Mouse (Mus musculus): ENCODE data around the gene Patl1. TPM values are rescaled to one million over a fixed set of nuclear protein-coding genes. Genes with fewer than 3 reads are reported as not detected.
"Not testable (repeated sequence)": the region's sequence is repeated elsewhere in the genome, so short reads cannot be mapped to it uniquely, and the experiment has no call there.

Patl1 gene
- total RNA-seq, 2 experiments from 2014 or later = 19.7 to 20.4 TPM

DNA sequence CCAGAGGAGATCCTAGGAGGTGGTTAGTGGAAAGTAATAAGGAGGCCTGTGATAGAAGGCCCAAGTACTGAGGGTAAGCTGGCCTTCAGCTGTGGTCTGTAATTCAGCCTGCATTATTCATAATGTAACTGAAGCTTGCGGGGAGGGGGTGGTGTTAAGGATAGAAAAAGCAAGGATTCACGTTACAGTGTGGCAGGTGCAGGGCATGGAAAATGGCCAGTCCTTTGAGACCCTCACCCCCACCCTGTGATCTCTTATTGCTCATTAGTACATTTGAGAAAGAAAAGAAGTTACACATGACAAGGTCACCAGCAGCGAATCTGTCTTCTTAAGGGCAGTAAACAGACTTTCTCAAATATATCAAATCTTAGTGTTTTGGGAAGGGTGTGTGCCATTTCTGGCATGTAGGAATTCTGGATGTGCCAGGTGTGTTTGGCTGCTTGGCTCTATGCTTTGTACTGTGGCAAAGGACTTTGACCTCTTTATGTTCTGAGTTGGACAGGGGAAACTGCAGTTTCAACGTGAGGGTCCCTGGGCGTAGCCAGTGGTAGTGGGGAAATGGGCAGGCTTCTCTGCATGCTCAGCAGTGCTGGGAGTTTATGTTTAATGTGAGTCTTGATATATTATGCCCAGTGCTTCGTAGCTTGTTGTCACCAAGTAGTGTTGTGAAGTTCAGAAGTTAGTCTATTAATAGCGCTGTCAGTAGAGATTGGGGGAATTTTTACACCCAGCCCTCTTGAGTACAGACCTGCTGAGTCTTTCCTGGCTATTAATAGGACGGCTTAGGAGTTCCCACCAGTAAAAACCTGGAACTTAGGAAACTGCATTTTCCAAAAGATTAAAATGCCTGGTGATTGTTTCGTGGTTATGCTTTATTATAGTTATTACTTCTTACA, 57.2 kb downstream of the Patl1 start:
- no peak for DNase-seq (ENCODE audit: extremely low spot score in 1 of 2, low spot score in 2 of 2)
- H3K4me3 ChIP-seq = no peak overlapping the region
- intact Hi-C loops (cut with DNase I) = loop anchor here (5.0 to 10.0 kb wide), 2 partner anchors 38 to 195 kb away; partner anchors contain the start of gene Mrpl16
- 0 out of 2 replicates have a peak overlapping the region, but pooled peaks have one; percentile 4 for H3K27ac ChIP-seq
- TF ChIP-seq CTCF (IDR thresholded peaks at IDR 0.05) = no peak

DNA sequence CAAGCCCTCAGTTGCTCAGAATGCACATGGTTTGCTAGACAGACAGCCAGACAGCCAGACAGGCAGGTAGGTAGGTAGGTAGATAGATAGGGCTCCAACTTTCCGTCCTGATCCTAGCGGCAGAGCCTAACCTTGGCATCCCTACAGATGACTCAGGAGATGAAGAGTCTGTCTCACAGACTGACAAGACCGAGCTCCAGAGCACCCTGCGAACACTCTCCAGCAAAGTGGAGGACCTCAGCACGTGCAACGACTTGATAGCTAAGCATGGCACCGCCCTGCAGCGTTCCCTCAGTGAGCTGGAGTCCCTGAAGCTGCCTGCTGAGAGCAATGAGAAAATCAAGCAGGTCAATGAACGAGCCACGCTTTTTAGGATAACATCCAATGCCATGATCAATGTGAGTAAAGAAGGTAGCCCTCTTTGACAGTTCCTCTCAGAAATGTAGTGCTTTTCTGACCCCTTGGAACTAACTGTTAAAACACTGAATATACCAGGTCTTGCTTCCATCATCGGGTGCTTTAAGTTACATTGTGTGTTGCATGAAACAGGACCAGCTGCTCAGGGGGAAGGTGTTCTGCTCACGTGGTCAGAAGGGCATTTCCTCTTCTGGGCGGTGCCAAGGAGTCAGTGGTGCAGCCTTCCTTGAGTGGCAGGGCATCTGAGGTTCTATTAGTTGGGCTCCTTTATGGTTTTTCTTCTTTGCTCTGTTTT, 61.5 kb downstream of the Patl1 start:
- no peak overlapping the region for H3K27ac ChIP-seq
- no peak for DNase-seq (ENCODE audit: extremely low spot score in 1 of 2, low spot score in 2 of 2)
- H3K4me3 ChIP-seq = no peak overlapping the region
- no peak for TF ChIP-seq CTCF (IDR thresholded peaks at IDR 0.05)
- intact Hi-C loops (cut with DNase I) = no loop called here

DNA sequence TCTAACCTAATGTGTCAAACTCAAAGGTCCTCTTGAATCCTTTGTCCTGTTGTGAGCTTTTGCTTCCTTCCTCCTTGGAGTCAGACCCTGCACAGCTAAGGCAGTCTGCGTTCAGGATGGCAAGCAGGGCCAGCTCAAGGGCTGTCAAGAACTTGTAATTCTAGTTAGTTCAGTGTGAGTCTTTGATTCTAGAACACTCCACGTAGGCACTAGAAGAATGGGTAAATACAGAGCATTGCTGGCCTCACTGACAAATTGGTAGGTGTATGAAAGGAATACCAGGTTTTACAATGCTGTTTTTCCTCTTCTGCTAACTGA, 62.0 kb downstream of the Patl1 start:
- DNase-seq (ENCODE audit: extremely low spot score in 1 of 2, low spot score in 2 of 2) = no peak
- Histone ChIP-seq H3K27ac (no peak overlapping the region), H3K4me3 (no peak overlapping the region)
- intact Hi-C loops (cut with DNase I) = no loop called here
- TF ChIP-seq CTCF (IDR thresholded peaks at IDR 0.05) = no peak

DNA sequence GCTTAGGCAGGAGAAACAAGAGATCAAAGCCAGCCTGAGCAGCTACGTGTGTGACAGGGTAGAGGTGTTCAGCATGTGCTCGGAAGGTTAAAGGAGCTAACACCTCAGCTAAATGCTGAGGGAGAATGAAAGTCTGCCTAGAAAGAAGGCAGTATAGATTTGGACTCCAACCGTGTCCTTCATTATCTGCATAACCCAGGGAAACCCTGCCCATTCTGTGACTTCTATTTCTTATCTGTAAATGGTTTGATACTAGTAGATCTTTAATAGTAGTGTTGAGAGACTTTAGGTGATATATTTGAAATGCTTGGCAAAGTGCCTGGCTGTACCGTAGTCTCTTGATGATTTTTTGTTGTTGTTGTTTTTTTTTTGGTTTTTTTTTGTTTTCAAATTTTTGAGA, 63.5 kb downstream of the Patl1 start:
- no peak overlapping the region for H3K4me3 ChIP-seq
- no peak for TF ChIP-seq CTCF (IDR thresholded peaks at IDR 0.05)
- DNase-seq (ENCODE audit: extremely low spot score in 1 of 2, low spot score in 2 of 2) = no peak
- H3K27ac ChIP-seq = no peak overlapping the region
- intact Hi-C loops (cut with DNase I) = no loop called here

DNA sequence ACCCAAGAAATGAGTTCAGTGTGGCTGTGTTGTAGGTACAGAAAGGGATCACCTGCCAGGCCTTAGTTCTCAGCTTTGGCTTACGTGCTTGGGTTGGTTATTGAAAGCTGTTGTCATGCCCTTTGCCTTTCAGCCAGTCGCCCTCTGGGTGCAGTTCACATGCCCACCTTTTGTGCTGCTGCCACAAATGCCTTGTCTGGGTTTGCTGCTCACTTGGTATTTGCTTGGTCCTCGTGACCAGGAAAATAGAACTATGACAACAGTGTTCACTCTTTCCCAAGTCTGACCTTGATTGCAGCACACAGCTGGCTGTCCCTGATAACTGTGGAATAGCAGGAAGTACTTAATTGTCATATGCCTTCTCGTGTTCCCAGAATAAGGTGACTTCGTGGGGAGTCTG, 65.2 kb downstream of the Patl1 start:
- peak overlapping the region; percentile 54 for H3K27ac ChIP-seq
- TF ChIP-seq CTCF (IDR thresholded peaks at IDR 0.05) = no peak
- no peak for DNase-seq (ENCODE audit: extremely low spot score in 1 of 2, low spot score in 2 of 2)
- no peak overlapping the region for H3K4me3 ChIP-seq
- intact Hi-C loops (cut with DNase I) = no loop called here

DNA sequence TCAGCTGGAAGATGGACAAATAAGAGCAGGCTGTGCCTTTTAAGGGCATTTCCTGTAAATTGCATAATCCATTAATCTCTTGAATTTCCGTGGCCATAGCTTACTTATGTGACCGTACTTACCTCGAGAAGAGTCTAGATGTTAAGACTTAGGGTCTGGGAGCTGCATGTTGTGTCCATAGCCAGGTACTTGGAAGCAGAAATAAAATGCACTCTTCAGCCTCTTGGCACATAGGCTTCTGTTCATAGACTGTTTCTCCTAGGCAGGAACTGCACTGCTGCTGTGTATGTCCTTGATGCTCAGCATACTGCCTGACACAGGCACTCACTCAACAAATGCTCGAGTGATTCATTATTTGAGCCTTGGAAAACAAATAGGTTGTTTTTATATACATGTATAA, 68.3 kb downstream of the Patl1 start:
- no peak overlapping the region for H3K27ac ChIP-seq
- no peak overlapping the region for H3K4me3 ChIP-seq
- TF ChIP-seq CTCF (IDR thresholded peaks at IDR 0.05) = no peak
- DNase-seq (ENCODE audit: extremely low spot score in 1 of 2, low spot score in 2 of 2) = no peak
- intact Hi-C loops (cut with DNase I) = no loop called here

DNA sequence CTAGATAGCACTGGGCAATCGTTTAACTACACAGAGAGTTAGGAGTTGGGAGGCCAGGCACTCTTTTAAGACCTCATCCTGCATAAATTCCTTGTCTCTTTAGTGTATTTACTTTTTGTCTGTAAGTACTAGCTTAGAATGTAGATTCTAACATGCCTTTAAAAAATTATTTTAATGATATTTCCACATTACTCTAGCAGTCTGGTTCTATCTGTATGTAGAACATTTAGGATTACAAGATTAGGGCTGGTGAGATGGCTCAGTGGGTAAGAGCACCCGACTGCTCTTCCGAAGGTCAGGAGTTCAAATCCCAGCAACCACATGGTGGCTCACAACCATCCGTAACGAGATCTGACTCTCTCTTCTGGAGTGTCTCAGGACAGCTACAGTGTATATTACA, 72.4 kb downstream of the Patl1 start:
- H3K4me3 ChIP-seq; DNase-seq (ENCODE audit: extremely low spot score in 1 of 2, low spot score in 2 of 2); H3K27ac ChIP-seq; intact Hi-C loops (cut with DNase I): not testable (repeated sequence)

DNA sequence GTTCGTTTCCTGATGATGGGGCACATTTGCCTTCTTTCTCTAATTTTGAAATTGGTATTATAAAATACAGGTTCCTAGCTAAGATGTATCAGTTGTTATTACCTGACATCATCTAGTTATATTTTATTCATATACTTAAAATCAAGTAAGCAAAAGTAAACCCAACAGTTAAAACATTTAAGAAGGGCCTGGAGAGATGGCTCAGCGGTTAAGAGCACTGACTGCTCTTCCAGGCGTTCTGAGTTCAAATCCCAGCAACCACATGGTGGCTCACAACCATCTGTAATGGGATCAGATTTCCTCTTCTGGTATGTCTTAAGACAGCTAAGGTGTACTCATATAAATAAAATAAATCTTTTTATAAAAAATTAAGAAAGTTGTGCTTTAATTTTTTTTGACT, 75.6 kb downstream of the Patl1 start:
- no peak for DNase-seq (ENCODE audit: extremely low spot score in 1 of 2, low spot score in 2 of 2)
- no peak for TF ChIP-seq CTCF (IDR thresholded peaks at IDR 0.05)
- intact Hi-C loops (cut with DNase I) = no loop called here
- Histone ChIP-seq H3K4me3 (no peak overlapping the region), H3K27ac (no peak overlapping the region)

DNA sequence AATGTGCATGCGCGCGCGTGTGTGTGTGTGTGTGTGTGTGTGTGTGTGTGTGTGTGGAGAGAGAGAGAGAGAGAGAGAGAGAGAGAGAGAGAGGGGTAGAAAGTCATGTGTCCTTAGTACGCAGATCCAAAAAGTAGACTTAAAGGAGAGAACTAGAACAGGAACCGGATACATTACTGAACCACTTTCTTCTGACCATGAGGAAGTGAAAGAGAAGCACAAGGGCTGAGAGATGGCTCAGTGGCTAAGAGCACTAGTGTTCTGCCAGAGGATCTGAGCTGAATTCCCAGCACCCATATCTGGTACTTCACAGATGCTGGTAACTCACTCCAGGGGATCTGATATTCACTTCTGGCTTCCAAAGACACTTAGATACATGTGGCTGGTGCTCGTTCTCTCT, 77.1 kb downstream of the Patl1 start:
- no peak overlapping the region for H3K4me3 ChIP-seq
- no peak for TF ChIP-seq CTCF (IDR thresholded peaks at IDR 0.05)
- intact Hi-C loops (cut with DNase I) = no loop called here
- DNase-seq (ENCODE audit: extremely low spot score in 1 of 2, low spot score in 2 of 2) = no peak
- no peak overlapping the region for H3K27ac ChIP-seq

DNA sequence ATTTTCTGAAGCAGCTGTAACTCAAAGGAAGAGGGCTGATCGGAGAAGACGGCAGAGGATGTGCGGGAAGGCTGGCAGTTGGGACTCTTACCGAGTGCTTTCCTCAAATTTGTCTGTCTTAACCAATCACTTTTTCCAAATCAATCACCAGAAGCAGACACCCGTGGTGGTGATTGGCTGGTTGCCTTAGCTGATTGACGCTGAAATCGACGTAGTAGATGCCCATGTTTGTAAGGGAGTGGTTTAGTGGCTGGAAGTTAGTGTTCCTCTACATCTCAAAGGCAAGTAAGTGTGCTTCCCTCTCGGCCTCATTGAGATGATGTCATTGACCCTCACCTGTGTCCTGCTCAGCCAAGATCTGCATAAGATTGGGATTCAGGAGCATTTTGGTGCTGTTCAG, 79.8 kb downstream of the Patl1 start:
- Histone ChIP-seq H3K4me3 (no peak overlapping the region), H3K27ac (no peak overlapping the region)
- TF ChIP-seq CTCF (IDR thresholded peaks at IDR 0.05) = no peak
- DNase-seq (ENCODE audit: extremely low spot score in 1 of 2, low spot score in 2 of 2) = no peak
- intact Hi-C loops (cut with DNase I) = no loop called here

DNA sequence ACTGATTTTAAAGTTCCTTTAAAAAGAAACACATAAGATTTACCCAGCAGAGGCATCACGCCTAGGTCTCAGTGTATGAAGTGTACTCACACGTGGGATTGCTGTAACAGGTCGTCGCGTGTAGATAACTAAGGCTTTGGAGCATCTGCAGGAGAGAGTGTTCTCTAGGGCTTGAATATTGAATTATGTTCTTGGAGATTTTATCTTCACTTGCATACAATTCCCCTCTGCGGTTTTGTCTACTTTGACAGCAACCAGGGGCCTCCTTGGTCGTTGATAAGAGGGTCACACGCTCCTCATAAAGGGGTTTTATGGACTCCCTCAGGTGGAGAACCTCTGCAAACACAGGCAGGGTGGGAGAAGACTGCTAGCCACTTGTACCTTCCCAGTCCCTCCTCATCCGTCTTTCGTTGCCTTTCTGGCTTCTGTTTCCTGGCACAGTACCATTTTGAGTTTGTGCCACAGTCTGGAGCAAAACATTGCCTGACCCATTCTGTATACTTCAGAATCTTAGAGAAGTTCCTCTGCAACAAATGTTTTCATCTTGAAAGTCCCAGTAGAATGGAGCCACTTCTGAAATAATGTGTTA, 80.3 kb downstream of the Patl1 start:
- intact Hi-C loops (cut with DNase I) = no loop called here
- Histone ChIP-seq H3K27ac (no peak overlapping the region), H3K4me3 (no peak overlapping the region)
- no peak for TF ChIP-seq CTCF (IDR thresholded peaks at IDR 0.05)
- DNase-seq (ENCODE audit: extremely low spot score in 1 of 2, low spot score in 2 of 2) = no peak

Small RNAs within 50 kb of the gene (microRNA-seq; reads per million reads assigned to microRNA genes)
- gene Mir6994 = 3.9 to 4.3 reads per million in 2 experiments

Other genes starting within 250 kb of the Patl1 start
- gene Oosp1, start 221.2 kb upstream of the Patl1 start, total RNA-seq (2021) = not detected
- gene Oosp3, start 215.3 kb upstream of the Patl1 start, total RNA-seq (2021) = not detected
- not detected for gene Gif, start 164.8 kb upstream of the Patl1 start, total RNA-seq (2021)
- gene Mrpl16, start 142.0 kb upstream of the Patl1 start, total RNA-seq (2021) = 10 to 100 TPM; 36.8 to 37.9 TPM
- 10 to 100 TPM; 30.9 to 31.4 TPM for gene Stx3, start 93.0 kb upstream of the Patl1 start, total RNA-seq (2021)
- gene Olfr1417, start 73.2 kb upstream of the Patl1 start, total RNA-seq (2021) = not detected
- gene Olfr1418, start 51.3 kb upstream of the Patl1 start, total RNA-seq (2021) = not detected
- gene Olfr1419, start 37.3 kb upstream of the Patl1 start, total RNA-seq (2021) = not detected
- gene Olfr1420, start 25.8 kb upstream of the Patl1 start, total RNA-seq (2021) = not detected
- gene Osbp, start 53.5 kb downstream of the Patl1 start, total RNA-seq (2021) = 10 to 100 TPM; 55.6 to 57.0 TPM
- gene Olfr1423, start 128.9 kb downstream of the Patl1 start, total RNA-seq (2021) = not detected
- not detected for gene Olfr1424, start 150.3 kb downstream of the Patl1 start, total RNA-seq (2021)
- gene Olfr1425, start 165.3 kb downstream of the Patl1 start, total RNA-seq (2021) = not detected
- not detected for gene Olfr1426, start 179.6 kb downstream of the Patl1 start, total RNA-seq (2021)
- gene Olfr1427, start 190.9 kb downstream of the Patl1 start, total RNA-seq (2021) = not detected
- gene Olfr1428, start 203.5 kb downstream of the Patl1 start, total RNA-seq (2021) = not detected
- gene Olfr76, start 210.8 kb downstream of the Patl1 start, total RNA-seq (2021) = not detected

Data from left cerebral cortex, adult 2 months (tissue).